Mouse (Mus musculus) embryo, embryonic 10.5 days (tissue): ENCODE data around the gene Gm1113.

Source experiments
- DNase-seq: peaks from one replicate; pipeline ENCODE4 v3.0.0-alpha.2; 2015; ENCODE audit warnings: low spot score

The Gm1113 gene

GRCm38 (mm10) chr9:35479456-35479855 is 38.6 kb downstream of the Gm1113 start:
- DNase-seq: no peak

DNA sequence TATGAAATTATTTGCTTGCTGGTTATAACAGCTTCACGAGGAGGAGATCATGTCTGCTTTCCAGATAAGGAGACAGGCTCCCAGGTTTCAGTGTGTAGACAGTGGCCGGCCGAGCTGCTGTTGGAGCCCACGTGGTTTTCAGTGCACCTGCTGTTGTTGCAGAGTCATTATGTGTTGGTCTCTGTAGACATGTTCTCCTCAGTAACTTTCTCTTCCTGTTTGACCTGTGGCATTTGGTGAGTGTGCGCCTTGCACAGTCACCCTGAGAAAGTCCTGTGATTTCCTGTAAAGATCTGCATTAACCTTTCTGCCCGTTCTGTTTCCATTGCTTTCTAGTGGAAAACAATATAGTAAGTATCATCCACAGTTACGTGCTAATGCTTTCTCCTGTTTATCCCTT is 42.7 kb downstream of the Gm1113 start:
- DNase-seq: no peak

- no peak for DNase-seq
These were observed 43.9 kb downstream of the Gm1113 start for GRCm38 (mm10) chr9:35474104-35474724.

- DNase-seq: no peak
These were observed 49.2 kb downstream of the Gm1113 start for GRCm38 (mm10) chr9:35468913-35469312.

GRCm38 (mm10) chr9:35467264-35467817 is 50.7 kb downstream of the Gm1113 start:
- peak; percentile 29 for DNase-seq

DNA sequence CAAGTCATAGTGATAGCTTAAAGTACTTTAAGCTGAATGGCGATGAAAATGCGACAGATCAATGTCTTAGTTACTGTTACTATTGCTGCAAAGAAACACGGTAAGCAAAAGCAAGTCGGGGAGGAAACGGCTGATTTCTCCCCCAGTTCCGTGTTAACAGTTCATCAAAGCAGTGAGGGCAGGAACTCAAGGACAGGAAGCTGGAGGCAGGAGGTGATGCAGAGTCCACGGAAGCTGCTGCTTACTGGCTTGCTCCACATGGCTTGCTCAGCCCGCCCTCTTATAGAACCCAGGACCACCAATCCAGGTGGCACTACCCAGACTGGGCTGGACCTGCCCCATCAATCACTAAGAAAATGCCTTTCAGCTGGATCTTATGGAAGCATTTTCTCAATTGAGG is 58.5 kb downstream of the Gm1113 start:
- no peak for DNase-seq
